Mouse (Mus musculus) ovary, postnatal 14 days (tissue): ENCODE measurements at regions not wholly inside any gene's neighbourhood (a gene's known extent, or its start where the extent isn't known, plus 50 kb on each side); places are given as distances from the start of the nearest gene placed in this dataset.

ENCODE experiments used
- DNase-seq: peaks from one replicate; pipeline ENCODE4 v3.0.0; 2022; ENCODE audit warnings: low spot score

DNA sequence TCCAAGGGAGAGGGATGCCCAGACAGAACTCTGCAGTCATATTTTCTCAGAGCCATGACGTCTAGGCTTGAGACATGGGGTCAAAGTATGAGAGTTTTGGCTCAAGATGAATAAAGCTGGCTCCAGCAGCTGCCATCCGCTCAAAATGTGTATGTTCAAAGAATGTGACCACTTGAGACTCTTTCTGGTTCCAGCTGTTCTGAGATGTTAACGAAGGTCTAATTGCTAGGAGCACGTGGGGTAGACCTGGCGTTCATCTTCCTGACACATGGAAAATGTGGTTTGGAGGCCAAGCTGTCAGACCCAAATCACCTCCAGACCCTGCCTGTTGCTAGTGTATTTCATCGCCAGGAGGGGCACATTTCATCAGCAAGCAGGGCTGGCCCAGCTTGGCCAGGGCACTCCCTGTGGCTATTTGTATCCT lies 58.9 kb upstream of the Ankrd1 start:
- no peak for DNase-seq

GRCm38 (mm10) chr19:36180329-36180728 lies 60.4 kb upstream of the Ankrd1 start:
- DNase-seq = no peak

DNA sequence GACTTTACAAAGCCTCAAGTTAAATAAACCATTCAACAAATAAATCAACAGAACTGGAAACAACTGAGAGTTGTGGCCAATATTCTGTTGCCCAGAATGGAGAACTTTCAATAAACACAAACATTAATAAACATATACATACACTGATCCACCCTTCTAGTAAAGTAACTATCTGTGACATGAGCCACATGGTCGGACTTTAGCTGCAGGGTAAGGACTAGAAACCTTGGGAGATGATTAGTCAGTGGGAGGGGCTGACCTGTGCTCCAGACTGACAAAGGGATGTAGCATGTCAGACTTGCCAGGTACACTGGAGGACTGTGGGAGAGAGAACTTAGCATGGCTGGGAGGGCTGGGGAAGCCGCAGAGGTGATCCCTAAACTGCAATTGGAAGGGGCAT lies 61.6 kb upstream of the Ankrd1 start:
- DNase-seq = no peak

DNA sequence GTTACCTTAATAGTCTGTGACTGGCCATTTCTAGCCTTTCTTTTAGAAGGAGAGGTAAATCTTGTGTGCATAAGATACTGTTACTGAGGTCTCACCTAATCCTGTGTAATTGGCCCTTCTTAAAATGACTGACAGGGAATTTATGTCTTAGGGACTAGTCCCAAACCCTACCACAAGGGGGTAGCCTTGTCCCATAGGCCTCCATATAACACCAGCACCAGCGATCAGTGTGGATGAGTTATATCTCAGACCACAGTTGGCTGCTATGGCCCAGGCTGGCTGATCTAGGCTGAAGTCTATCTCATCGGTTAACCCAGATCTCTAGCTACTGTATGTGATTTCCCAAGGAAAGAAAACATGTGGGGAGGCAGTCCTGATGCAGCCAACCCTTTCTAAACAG lies 63.2 kb upstream of the Ankrd1 start:
- peak; percentile 42 for DNase-seq

DNA sequence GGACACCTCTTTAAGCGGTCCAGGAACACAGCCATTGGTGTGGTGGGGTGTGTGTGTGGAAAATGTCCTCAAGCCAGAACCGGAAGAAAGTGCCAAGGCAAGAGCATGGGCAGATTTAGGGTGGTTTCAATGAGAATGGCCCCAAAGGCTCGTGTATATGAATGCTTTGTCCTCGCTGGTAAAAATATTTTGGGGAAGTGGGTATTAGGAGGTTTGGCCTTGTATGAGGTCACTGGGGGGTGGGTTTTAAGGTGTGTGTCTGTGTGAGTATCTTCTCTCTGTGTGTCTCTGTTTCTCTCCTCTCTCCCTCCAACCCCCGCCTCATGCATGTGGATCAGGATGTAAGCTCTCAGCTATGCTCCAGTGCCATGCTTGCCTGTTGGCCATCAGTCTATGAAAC lies 69.8 kb upstream of the Ankrd1 start:
- no peak for DNase-seq

- no peak for DNase-seq
These were observed 71.7 kb upstream of the Ankrd1 start for GRCm38 (mm10) chr19:36191641-36192040.

GRCm38 (mm10) chr19:36204269-36204668 lies 84.4 kb upstream of the Ankrd1 start:
- DNase-seq = no peak

GRCm38 (mm10) chr19:36204965-36205718 lies 85.2 kb upstream of the Ankrd1 start:
- no peak for DNase-seq

- peak; percentile 5 for DNase-seq
These were observed 87.9 kb upstream of the Ankrd1 start for GRCm38 (mm10) chr19:36207735-36208288.

GRCm38 (mm10) chr19:36208419-36208818 lies 88.5 kb upstream of the Ankrd1 start:
- DNase-seq = no peak

DNA sequence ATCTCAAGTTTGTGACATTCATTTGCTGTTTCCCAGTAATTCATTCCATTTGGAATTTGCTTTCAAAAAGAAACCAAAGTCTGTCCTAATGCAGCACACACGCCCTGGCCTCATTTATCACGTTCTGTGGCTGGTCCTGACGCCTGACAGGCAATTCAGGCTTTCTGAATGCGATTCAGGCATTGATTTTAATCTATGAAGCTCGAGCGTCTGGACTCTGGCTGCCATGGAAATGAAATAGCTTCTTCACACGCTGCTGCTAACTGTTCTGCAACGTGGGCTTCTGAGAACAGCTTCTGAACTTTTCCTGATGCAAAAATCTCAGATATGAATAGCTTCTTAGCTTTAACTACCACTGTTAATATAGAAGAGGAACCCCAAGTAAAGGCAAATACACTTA lies 93.6 kb upstream of the Ankrd1 start:
- DNase-seq = no peak

GRCm38 (mm10) chr19:36214188-36214968 lies 94.5 kb upstream of the Ankrd1 start:
- DNase-seq = peak; percentile 19

- no peak for DNase-seq
These were observed 97.3 kb upstream of the Ankrd1 start for GRCm38 (mm10) chr19:36217177-36217576.

GRCm38 (mm10) chr19:36217605-36218004 lies 97.7 kb upstream of the Ankrd1 start:
- DNase-seq = no peak

GRCm38 (mm10) chr19:36218921-36219320 lies 99.0 kb upstream of the Ankrd1 start:
- DNase-seq = no peak

GRCm38 (mm10) chr19:36221104-36221503 lies 101.2 kb upstream of the Ankrd1 start:
- no peak for DNase-seq

GRCm38 (mm10) chr19:36221596-36221995 lies 101.7 kb upstream of the Ankrd1 start:
- no peak for DNase-seq

DNA sequence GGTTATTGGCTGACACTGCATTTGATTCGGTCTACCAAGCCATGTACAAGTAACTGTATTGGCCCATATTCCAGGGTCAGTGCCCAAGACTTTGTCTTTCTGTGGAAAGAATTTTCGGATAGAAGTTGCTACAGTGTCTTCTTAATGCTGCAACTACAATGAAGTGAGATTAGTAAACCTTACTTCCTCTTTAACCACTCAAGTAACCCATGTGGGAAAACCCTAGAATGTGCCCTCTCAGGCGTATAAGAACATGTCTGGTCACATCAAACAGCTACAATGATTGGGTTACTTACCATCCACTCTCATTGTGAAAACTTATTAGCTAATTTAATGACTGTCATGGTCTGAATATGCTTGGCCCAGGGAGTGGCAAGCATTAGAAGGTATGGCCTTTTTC lies 102.3 kb upstream of the Ankrd1 start:
- DNase-seq = no peak

DNA sequence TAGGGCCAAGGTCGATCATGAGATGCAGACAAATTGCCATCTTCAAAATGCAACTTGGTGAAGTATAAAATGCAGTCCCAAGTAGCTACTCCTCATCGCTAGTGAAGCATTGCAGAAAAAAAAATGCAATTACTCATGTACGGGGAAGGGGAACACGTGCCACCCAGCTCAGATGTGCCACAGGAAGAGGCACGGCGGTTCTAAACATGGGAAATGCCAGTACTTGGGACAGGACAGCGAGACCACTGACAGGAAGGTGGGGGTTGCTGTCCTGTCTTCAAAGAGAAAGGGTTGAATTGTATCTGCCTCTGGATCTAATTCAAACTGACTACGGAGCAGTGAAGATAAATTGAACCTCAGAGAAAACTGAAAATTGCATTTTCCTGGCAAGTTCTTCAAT lies 104.6 kb upstream of the Ankrd1 start:
- DNase-seq = no peak

DNA sequence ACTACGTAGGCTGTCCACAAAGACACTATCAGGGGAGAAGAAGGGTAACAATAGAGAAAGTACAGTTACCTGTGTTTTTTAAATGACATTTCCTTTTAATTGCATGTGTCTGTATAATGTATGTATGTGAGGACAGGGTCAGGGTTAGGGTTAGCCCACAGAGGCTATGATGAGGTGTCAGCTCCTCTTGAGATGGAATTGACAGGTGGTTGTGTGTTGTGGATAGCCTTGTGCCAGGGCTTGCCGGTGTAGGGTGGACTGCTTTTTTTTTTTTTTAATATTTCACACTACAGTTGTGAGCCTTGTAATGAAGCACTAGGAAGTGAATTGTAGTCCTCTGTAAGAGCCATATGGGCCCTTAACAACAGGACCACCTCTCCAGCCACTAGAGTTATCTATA lies 105.7 kb upstream of the Ankrd1 start:
- no peak for DNase-seq

DNA sequence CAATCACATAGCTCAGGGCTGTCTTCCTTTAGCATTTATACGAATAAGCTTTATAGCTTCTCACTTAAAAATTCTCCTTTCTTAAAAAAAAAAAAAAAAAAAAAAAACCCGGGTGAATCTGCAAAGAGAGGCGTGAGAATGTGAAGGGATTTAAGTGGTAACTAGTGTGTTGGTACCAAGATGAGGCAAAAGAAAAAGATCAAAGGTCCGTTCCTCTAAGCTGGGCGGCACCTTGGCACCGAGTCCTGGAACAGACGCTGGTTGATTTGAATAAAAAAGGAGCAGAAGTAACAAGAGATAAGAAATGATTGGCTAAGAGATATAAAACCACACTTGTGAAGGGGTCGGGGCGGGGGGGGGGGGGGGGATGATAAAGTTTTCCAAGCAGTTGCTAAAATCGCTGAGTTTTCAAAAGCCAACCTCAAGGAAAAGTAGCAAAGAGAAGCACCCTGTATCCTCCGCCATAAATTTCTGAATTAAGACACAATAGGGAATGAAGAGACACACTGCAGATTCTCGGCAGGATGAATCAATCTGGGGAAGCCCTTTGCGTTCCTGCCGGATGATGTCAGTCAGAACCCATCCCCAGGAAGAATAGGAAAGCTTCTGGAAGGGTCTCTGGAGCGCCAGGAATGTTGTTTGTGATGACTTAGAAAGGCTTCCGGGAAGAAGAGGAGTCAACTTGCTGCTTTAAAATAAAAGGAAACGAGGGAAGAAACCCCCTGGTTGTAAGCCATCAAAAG lies 107.7 kb upstream of the Ankrd1 start:
- DNase-seq = no peak

DNA sequence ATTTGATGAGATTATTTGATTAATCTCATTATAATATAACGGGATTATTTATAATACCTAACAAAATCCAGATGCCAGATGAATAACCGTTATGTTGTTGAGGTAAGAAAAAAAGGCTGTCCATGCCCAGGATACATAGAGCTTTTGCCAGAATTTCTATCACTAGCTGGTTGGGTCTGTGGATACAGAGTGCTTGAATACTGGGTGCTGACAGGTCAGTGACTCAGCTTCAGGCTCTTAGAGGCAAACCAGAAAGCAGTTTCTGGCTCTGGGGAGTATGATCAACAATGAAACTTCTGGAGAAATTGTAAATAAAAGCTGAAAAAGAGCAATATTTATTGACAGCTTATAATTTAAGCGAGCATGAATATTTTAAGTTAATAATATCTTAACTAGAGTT lies 109.4 kb upstream of the Ankrd1 start:
- no peak for DNase-seq

DNA sequence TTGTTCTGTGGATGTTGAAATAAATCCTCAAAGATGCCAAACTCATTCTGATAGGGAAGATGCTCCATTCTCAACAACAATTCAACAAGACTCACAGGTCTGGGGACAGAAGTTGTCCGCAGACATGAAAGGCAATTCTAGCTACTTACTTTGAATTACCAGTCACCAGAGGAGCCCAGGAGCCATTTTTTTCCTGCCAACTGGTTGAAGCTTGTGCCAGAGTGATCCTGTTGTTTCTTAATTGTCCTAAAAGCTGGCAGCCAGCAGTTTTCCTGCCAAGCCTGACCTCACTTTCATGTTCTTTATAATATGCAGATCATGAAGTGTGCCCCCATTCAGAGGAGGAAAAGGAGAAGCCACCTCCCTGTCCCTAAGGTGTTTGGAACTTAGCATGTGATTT lies 110.0 kb upstream of the Ankrd1 start:
- DNase-seq = no peak
